Mouse (Mus musculus) olfactory bulb, adult 2 months (tissue): Measurements from ENCODE around the gene Rap1gap.

Source experiments
- CTCF ChIP-seq: fragments of 200-500 bp; IDR thresholded peaks from 2 replicates; pipeline ENCODE4 v1.5.1; 2012; ENCODE audit warnings: low read depth, mild to moderate bottlenecking, low read length, moderate library complexity; ENCODE audit not compliant: insufficient read depth
- POLR2A ChIP-seq: fragments of 200-500 bp; IDR thresholded peaks from 2 replicates; pipeline ENCODE4 v1.6.1; 2012; ENCODE audit warnings: mild to moderate bottlenecking, low read depth, low read length, moderate library complexity; ENCODE audit not compliant: insufficient read depth

DNA sequence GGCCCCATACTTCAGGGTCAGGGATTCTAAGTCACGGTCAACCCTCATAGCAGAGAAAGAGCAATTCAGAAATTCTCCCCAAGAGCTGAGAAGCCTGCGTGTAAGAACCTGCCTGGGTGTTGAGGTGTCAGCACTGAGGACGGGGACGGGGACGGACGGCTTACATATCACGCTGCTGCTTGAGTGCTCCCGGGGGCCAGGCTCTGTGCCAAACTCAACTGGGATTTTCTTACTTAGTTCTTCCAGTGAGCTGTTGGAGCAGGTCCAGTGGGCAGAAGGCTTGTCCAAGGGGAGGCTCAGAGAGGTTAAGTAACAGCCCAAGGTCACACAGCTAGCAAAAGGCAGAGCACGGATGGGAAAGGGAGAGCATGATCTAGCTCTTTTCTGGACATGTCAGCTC, 87.2 kb downstream of the Rap1gap start:
- TF ChIP-seq CTCF (no peak), POLR2A (no peak)
